Comparison of ENCODE assay signal across 8 mouse cellular contexts in the genomic region with DNA sequence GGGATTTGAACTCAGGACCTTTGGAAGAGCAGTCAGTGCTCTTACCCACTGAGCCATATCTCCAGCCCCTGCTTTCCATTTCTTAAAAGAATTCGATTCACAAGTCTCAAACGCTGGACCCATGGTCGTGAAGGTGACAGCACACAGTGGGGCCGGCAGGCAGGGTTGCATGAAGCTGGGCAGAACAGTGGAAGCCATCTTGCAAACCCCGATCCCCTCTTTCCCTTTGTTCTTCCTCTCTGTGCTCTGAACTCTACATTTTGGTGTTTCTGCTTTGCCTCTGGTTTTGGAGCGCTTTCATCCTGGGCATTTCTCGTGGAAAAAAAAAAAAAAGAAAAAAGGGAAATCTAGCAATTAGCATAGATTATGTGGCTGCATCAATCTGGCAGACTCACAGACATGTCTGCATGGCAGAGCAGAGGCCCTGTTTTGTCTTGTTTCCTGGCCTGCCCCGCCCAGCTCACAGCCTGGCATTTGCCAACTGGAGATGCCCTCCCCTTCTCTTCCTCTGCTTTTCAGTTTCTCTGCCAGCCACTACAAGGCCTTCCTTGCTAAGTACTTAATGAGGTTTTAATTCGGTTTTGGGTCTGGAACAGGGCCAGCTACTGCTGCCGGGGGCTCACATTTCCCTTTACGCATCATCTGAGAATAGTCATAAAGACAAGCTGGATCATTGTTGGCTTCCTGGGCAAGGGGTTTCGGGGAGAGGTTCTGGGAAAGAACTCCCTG. TPM values are rescaled to one million over a fixed set of nuclear protein-coding genes. Genes with fewer than 3 reads are reported as not detected.
A peak's percentile ranks its signal among the peaks of the same experiment; 100 is the strongest.
DNase-seq lines count a peak whose midpoint lies in the region; ATAC-seq and TF ChIP-seq lines count a peak whose summit lies in the region.

No protein-coding gene starts in this region.

- H3K36me3 ChIP-seq in heart, embryonic 14.5 days (ENCODE audit: control insufficient read depth, insufficient read depth, low read length), result 0 out of 2 replicates have a peak, but pooled peaks cover 5% of the 10 kb centered on the region
- peaks cover 17% of the 10 kb centered on the region for H3K36me3 ChIP-seq in heart, embryonic 10.5 days
- H3K36me3 ChIP-seq in hindbrain, postnatal 0 days (ENCODE audit: insufficient read depth, low read length), result no peaks in the 10 kb centered on the region

- H3K9ac ChIP-seq in heart, embryonic 14.5 days (ENCODE audit: low read length), result no peak overlapping the region
- no peak overlapping the region for H3K9ac ChIP-seq in hindbrain, postnatal 0 days (replicated peaks; ENCODE audit: low read length)

- DNase-seq in heart, embryonic 10.5 days (ENCODE audit: low spot score), result no peak
- DNase-seq in right cerebral cortex, postnatal 4 days, result peak; percentile 52
- DNase-seq in right cerebral cortex, adult 18-20 months, result no peak
- DNase-seq in hindbrain, postnatal 0 days (ENCODE audit: low spot score), result peak; percentile 87
- no peak for DNase-seq in thymus, postnatal 36 days
- DNase-seq in testis, postnatal 14 days (ENCODE audit: low spot score), result no peak

- TF ChIP-seq CTCF in hindbrain, postnatal 0 days (IDR thresholded peaks at IDR 0.05; ENCODE audit: low read depth), result no peak

- peak overlapping the region; percentile 22 to 34; a peak in 2 of 4 replicates for H3K27ac ChIP-seq in heart, embryonic 14.5 days (replicated peaks in 1 of 2; ENCODE audit: control insufficient read depth in 1 of 2, insufficient read depth in 1 of 2, low read depth in 2 of 2, low read length in 2 of 2)
- H3K27ac ChIP-seq in heart, embryonic 10.5 days, result no peak overlapping the region
- H3K27ac ChIP-seq in hindbrain, postnatal 0 days, result peak overlapping the region; percentile 64; the same call in 1 of the 2 replicates

- 0 out of 2 replicates have a peak, but pooled peaks cover 2% of the 10 kb centered on the region for H3K9me3 ChIP-seq in heart, embryonic 14.5 days (ENCODE audit: control insufficient read depth, low read length)
- no peaks in the 10 kb centered on the region for H3K9me3 ChIP-seq in heart, embryonic 10.5 days
- H3K9me3 ChIP-seq in hindbrain, postnatal 0 days (ENCODE audit: low read length), result no peaks in the 10 kb centered on the region

- ATAC-seq in heart, embryonic 14.5 days (ENCODE audit: insufficient number of reproducible peaks, insufficient read depth, low FRiP score, low read depth), result no peak; the same call in 1 of the 2 replicates
- ATAC-seq in hindbrain, postnatal 0 days, result peak; percentile 89
- no peak for ATAC-seq in CD4-positive, CD25-positive, alpha-beta regulatory T cell, adult 4 months

- peaks cover 8 to 26% of the 10 kb centered on the region in 2 experiments for H3K4me1 ChIP-seq in heart, embryonic 14.5 days (ENCODE audit: control insufficient read depth in 2 of 2, insufficient read depth in 2 of 2, low read length in 2 of 2)
- H3K4me1 ChIP-seq in heart, embryonic 10.5 days, result peaks cover 13% of the 10 kb centered on the region
- H3K4me1 ChIP-seq in hindbrain, postnatal 0 days (ENCODE audit: insufficient read depth, low read length), result no peaks in the 10 kb centered on the region

- WGBS in heart, embryonic 14.5 days, result 71% methylated on average over 12 of the region's 12 CpGs
- 83% methylated on average over 12 of the region's 12 CpGs for WGBS in heart, embryonic 10.5 days
- 46% methylated on average over 12 of the region's 12 CpGs for WGBS in hindbrain, postnatal 0 days

- H3K4me2 ChIP-seq in heart, embryonic 14.5 days (ENCODE audit: low read length), result no peak overlapping the region
- H3K4me2 ChIP-seq in hindbrain, postnatal 0 days (ENCODE audit: low read depth, low read length), result no peak overlapping the region

- H3K4me3 ChIP-seq in heart, embryonic 14.5 days (ENCODE audit: control insufficient read depth in 1 of 2, insufficient read depth in 1 of 2, low read depth in 1 of 2, low read length in 2 of 2), result no peak overlapping the region
- no peak overlapping the region for H3K4me3 ChIP-seq in heart, embryonic 10.5 days
- no peak overlapping the region for H3K4me3 ChIP-seq in hindbrain, postnatal 0 days (ENCODE audit: low read length)

- H3K27me3 ChIP-seq in heart, embryonic 14.5 days (ENCODE audit: control insufficient read depth, insufficient read depth, low read length), result no peaks in the 10 kb centered on the region
- no peaks in the 10 kb centered on the region for H3K27me3 ChIP-seq in heart, embryonic 10.5 days (ENCODE audit: insufficient read depth, poor library complexity, severe bottlenecking)
- H3K27me3 ChIP-seq in hindbrain, postnatal 0 days (ENCODE audit: insufficient read depth, low read length), result no peaks in the 10 kb centered on the region

RNA-seq across cellular contexts. Expression of a gene that starts 57.5 kb away (rescaled TPM):
- polyA plus RNA-seq in heart, embryonic 14.5 days (2014; fragmentation: Nextera tagmentation; extraction: Ambion mirVana), result 119 and 135 TPM in 2 replicates
- 164 and 186 TPM in 2 replicates for polyA plus RNA-seq in heart, embryonic 10.5 days (2016; fragmentation: Nextera tagmentation; extraction: Ambion mirVana)
- 690 and 787 TPM in 2 replicates for total RNA-seq in hindbrain, postnatal 0 days (2014; rRNA removed)
- polyA plus RNA-seq in hindbrain, postnatal 0 days (2015; fragmentation: Nextera tagmentation; extraction: Ambion mirVana), result 1,844 and 1,981 TPM in 2 replicates
- polyA plus RNA-seq in CD4-positive, CD25-positive, alpha-beta regulatory T cell, adult 4 months (2017; shearing (Covaris generic)), result under 1 TPM; 0.16 to 0.26 TPM

Comparison
In these comparisons a context has a peak if more than half of its experiments do, and no peak if none do; other contexts are left out.
1. DNase-seq: peak in right cerebral cortex, postnatal 4 days (single experiment) and hindbrain, postnatal 0 days (single experiment); none in heart, embryonic 10.5 days (single experiment), right cerebral cortex, adult 18-20 months (single experiment), thymus, postnatal 36 days (0 of 2) and testis, postnatal 14 days (single experiment).
2. RNA of a gene that starts 57.5 kb away (polyA plus RNA-seq): 1,844 to 1,981 TPM in hindbrain, postnatal 0 days, 164 to 186 TPM in heart, embryonic 10.5 days and 119 to 135 TPM in heart, embryonic 14.5 days; 0.16 to 0.26 TPM in CD4-positive, CD25-positive, alpha-beta regulatory T cell, adult 4 months; every median in the first group is over 10 times any median in the second.